Comparison of ENCODE assay signal across 8 mouse cellular contexts in genomic region chrX:13242320-13243096, GRCm38 (mm10). TPM values are rescaled to one million over a fixed set of nuclear protein-coding genes. Genes with fewer than 3 reads are reported as not detected.
DNase-seq lines count a peak whose midpoint lies in the region; ATAC-seq and TF ChIP-seq lines count a peak whose summit lies in the region.

No protein-coding gene starts in this region.

- H3K36me3 ChIP-seq in heart, embryonic 10.5 days = no peaks in the 10 kb centered on the region
- H3K36me3 ChIP-seq in kidney, embryonic 15.5 days = no peaks in the 10 kb centered on the region

- peak overlapping the region; percentile 73 for H3K4me3 ChIP-seq in bone marrow, adult 2 months (replicated peaks; ENCODE audit: control insufficient read depth, low read depth, low read length)
- H3K4me3 ChIP-seq in embryonic fibroblast, embryonic 13.5 days (ENCODE audit: insufficient read depth, low read length) = peak overlapping the region; percentile 39
- peak overlapping the region; percentile 51 for H3K4me3 ChIP-seq in heart, embryonic 10.5 days
- peak overlapping the region; percentile 38 for H3K4me3 ChIP-seq in kidney, embryonic 15.5 days (replicated peaks)

- H3K27ac ChIP-seq in bone marrow, adult 2 months (ENCODE audit: control insufficient read depth, insufficient read depth, low read depth, low read length, poor library complexity) = peak overlapping the region; percentile 88
- H3K27ac ChIP-seq in embryonic fibroblast, embryonic 13.5 days (ENCODE audit: insufficient read depth, low read length) = peak overlapping the region; percentile 99
- peak overlapping the region; percentile 89 for H3K27ac ChIP-seq in heart, embryonic 10.5 days
- peak overlapping the region; percentile 98 for H3K27ac ChIP-seq in kidney, embryonic 15.5 days

- peak overlapping the region; percentile 42 for H3K9ac ChIP-seq in kidney, embryonic 15.5 days

- peak; percentile 98 for ATAC-seq in kidney, embryonic 15.5 days (replicated peaks; ENCODE audit: low FRiP score)
- ATAC-seq in monocyte, adult 5-6 weeks (replicated peaks; ENCODE audit: insufficient number of reproducible peaks, low FRiP score, low TSS enrichment, poor library complexity, severe bottlenecking) = peak; percentile 45; the same call in 1 of the 2 replicates

- peaks cover 90% of the 10 kb centered on the region; the same call in 1 of the 2 replicates for H3K27me3 ChIP-seq in heart, embryonic 10.5 days (ENCODE audit: insufficient read depth, poor library complexity, severe bottlenecking)
- peaks cover 61% of the 10 kb centered on the region for H3K27me3 ChIP-seq in kidney, embryonic 15.5 days

- peak; percentile 57; the same call in 1 of the 2 replicates for TF ChIP-seq POLR2A in bone marrow, adult 2 months (IDR thresholded peaks at IDR 0.05; ENCODE audit: borderline replicate concordance, control insufficient read depth, low read depth, low read length)
- peak; percentile 85 for TF ChIP-seq POLR2A in embryonic fibroblast, embryonic 13.5 days (IDR thresholded peaks at IDR 0.05; ENCODE audit: low read depth, low read length)

- H3K4me2 ChIP-seq in kidney, embryonic 15.5 days = peak overlapping the region; percentile 59

- no peaks in the 10 kb centered on the region; the same call in 1 of the 2 replicates for H3K4me1 ChIP-seq in bone marrow, adult 2 months (ENCODE audit: control insufficient read depth, insufficient read depth, low read length)
- no peaks in the 10 kb centered on the region; the same call in 1 of the 2 replicates for H3K4me1 ChIP-seq in embryonic fibroblast, embryonic 13.5 days (ENCODE audit: control insufficient read depth, insufficient read depth, low read length)
- H3K4me1 ChIP-seq in heart, embryonic 10.5 days = 0 out of 2 replicates have a peak, but pooled peaks cover 3% of the 10 kb centered on the region
- H3K4me1 ChIP-seq in kidney, embryonic 15.5 days = peaks cover 28% of the 10 kb centered on the region

- H3K9me3 ChIP-seq in heart, embryonic 10.5 days = no peaks in the 10 kb centered on the region
- H3K9me3 ChIP-seq in kidney, embryonic 15.5 days (replicated peaks) = no peaks in the 10 kb centered on the region

- DNase-seq in 416B (ENCODE audit: low read depth) (peak; percentile 94), liver (peak; percentile 78)
- peak; percentile 91 for DNase-seq in heart, embryonic 10.5 days (ENCODE audit: low spot score)
- peak; percentile 66 to 79 for DNase-seq in spleen, postnatal 4 days (ENCODE audit: low spot score in 2 of 2)

- 9% methylated on average over 24 of the region's 24 CpGs for WGBS in bone marrow, adult 2 months
- 14% methylated on average over 24 of the region's 24 CpGs for WGBS in heart, embryonic 10.5 days
- WGBS in kidney, embryonic 15.5 days = 12% methylated on average over 24 of the region's 24 CpGs

- TF ChIP-seq CTCF in bone marrow, adult 2 months (IDR thresholded peaks at IDR 0.05; ENCODE audit: control insufficient read depth, insufficient read depth, low read length) = no peak
- TF ChIP-seq CTCF in embryonic fibroblast, embryonic 13.5 days (IDR thresholded peaks at IDR 0.05; ENCODE audit: borderline replicate concordance, insufficient read depth, low read length) = no peak

RNA-seq across cellular contexts. Expression of gene Ddx3x, which starts 38.3 kb away (rescaled TPM):
- polyA plus RNA-seq in bone marrow, adult 2 months (2011; ENCODE audit: insufficient read depth, insufficient read length, low replicate concordance, missing spikeins) = 40.6 and 96.2 TPM in 2 replicates
- 266 and 340 TPM in 2 replicates for polyA plus RNA-seq in embryonic fibroblast, embryonic 13.5 days (2011; ENCODE audit: insufficient read length, low read depth, missing spikeins)
- polyA plus RNA-seq in heart, embryonic 10.5 days (2016; fragmentation: Nextera tagmentation; extraction: Ambion mirVana) = 101 and 118 TPM in 2 replicates
- polyA plus RNA-seq in kidney, embryonic 15.5 days (2015; fragmentation: Nextera tagmentation; extraction: Ambion mirVana) = 130 and 133 TPM in 2 replicates
- total RNA-seq in monocyte, adult 5-6 weeks (2017) = 729 to 855 TPM (median 842 TPM) in 3 replicates

Comparison
In these comparisons a context has a peak if more than half of its experiments do, and no peak if none do; other contexts are left out.
1. Peak in every context shown above with its lines: DNase-seq, ATAC-seq, H3K4me3 ChIP-seq and H3K27ac ChIP-seq.